Mouse (Mus musculus) heart, postnatal 14 days (tissue): ENCODE results near the gene Slc7a4. TPM values are rescaled to one million over a fixed set of nuclear protein-coding genes. Genes with fewer than 3 reads are reported as not detected.
"Not testable (repeated sequence)": the region's sequence is repeated elsewhere in the genome, so short reads cannot be mapped to it uniquely, and the experiment has no call there.

Experiments used
- DNase-seq, 2 experiments: peaks; one replicate each; pipeline ENCODE4 v3.0.0; 2021 to 2022
- intact Hi-C: fragments of 180-260 bp; cut with DNase I; formaldehyde crosslinking; loops from one replicate; pipeline ENCODE4 v1.15.1; 2025
- long read RNA-seq, 2 experiments: library from polyadenylated mRNA; stranded (forward); transcript quantifications; one replicate each; pipeline ENCODE4 v2.0.0; 2021
- total RNA-seq, 2 experiments: library from RNA; stranded (reverse); gene quantifications; 2 replicates each; pipeline ENCODE4 v1.2.3; 2021

The Slc7a4 gene
- 1 to 10 TPM; 1.6 to 1.8 TPM for total RNA-seq
- long read RNA-seq, experiment 1, partial matches to known transcripts, result 0 of 5 reads
- long read RNA-seq, experiment 1, other reads (novel, unspliced or antisense), result 3 of 5 reads
- long read RNA-seq, experiment 2, partial matches to known transcripts, result 0 of 3 reads
- long read RNA-seq, experiment 2, other reads (novel, unspliced or antisense), result 3 of 3 reads

DNA sequence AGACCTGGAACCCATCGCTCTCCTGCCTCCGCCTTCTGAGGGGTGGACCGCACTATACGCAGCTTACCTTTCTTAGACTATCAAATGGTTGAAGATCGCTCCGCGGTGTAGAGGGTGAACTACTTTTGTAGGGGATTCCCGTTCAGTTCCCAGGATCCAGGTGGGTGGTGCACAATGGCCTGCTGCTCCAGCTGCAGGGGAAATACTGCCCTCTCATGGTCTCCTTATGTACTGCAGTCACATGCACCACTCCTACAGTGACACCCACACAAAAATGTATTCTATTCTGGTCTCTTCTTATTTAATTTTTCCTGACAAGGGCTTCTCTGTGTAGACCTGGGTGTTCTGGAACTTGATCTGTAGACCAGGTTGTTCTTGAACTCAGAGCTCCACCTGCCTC is at the start of gene Slc7a4:
Slc7a4 (minus strand) TSS at position 151 of the 400 bp plus-strand sequence.
- intact Hi-C loops, result no loop called here
- no peak for DNase-seq

DNA sequence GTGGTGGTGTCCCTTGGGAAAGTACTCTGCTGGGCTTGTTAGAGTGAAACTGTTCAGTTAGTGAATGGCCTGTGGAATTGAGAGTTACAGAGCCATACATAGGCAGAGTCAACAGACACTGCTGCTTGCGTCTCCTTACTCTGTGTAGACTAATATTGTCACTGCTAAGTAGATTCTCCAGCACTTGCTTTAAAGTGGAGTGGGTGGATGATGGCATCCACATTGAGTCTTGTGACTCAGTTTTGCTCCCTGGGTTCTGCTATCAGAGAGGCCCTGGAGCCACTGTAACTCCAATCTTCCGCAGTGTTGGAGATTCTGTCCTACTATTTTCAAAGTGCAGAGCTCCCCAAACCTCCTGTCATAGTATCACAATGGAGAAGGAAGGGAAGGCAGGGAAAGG is 49.6 kb upstream of the Slc7a4 start:
- intact Hi-C loops, result no loop called here

DNA sequence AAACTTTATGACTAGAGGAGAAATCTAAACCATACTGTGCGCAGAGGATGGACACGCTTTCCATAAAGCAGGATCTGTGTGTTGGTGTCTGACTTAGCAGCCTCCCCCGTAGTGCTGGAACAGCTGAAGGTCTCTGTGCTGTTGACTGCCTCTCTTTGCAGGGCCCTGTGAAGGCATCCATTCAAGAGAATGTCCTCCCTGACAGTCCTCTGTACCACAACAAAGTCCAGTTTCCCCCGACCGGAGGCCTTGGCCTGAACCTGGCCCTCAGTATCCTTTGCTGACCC is 43.2 kb upstream of the Slc7a4 start:
- intact Hi-C loops, result no loop called here
- no peak for DNase-seq

More for the DNA sequence above, 49.6 kb upstream of the Slc7a4 start:
- DNase-seq, result no peak

DNA sequence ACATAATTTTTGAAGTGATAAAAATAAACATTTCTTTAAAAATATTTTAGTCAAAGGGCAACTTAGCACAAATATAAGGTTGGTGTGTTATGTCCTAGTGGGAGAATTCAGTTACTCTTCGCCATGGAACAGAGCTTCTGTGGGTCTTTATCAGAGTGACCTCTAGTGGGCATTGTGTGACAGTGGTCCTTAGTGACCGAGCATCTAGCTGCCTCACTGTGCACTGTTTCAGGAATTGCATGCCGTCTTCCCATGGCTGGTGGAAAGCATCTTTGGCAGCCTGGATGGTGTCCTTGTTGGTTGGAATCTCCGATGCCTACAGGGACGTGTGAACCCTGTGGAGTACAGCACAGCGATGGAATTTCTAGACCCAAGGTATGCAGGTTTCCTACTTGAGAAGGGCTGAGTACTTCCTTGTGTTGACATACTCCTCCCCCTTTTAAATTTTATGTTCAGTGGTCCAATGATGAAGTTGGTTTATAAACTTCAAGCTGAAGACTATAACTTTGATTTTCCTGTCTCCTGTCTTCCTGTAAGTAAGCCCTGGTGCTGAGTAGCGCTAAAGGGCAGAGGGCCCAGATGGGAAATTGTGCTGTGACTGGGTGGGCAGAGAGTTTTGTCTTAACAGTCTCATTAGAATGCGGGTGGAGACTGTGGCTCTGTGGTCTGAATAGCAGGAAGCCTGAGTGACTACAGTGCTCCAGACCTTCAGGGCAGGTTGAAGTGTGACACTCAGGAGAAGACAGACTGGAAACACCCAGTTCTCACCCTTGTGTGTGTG is 42.7 kb upstream of the Slc7a4 start:
- intact Hi-C loops, result no loop called here
- no peak for DNase-seq

DNA sequence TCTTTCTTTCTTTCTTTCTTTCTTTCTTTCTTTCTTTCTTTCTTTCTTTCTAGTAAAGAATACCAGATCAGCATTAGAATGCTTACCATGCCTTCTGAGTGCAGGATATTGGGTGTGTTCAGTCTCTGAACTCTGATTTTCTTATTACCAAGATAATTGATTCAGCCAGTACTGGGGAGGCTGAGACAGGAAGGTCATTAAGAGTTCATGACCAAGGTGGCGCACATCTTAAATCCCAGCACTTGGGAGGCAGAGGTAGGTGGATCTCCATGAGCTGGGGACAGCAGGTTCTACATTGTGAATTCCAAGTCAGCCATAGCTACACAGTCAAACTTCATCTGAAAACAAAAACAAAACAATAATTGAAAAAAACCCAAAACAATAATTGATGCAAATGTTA is 38.9 kb upstream of the Slc7a4 start:
- no peak for DNase-seq
- intact Hi-C loops, result no loop called here

DNA sequence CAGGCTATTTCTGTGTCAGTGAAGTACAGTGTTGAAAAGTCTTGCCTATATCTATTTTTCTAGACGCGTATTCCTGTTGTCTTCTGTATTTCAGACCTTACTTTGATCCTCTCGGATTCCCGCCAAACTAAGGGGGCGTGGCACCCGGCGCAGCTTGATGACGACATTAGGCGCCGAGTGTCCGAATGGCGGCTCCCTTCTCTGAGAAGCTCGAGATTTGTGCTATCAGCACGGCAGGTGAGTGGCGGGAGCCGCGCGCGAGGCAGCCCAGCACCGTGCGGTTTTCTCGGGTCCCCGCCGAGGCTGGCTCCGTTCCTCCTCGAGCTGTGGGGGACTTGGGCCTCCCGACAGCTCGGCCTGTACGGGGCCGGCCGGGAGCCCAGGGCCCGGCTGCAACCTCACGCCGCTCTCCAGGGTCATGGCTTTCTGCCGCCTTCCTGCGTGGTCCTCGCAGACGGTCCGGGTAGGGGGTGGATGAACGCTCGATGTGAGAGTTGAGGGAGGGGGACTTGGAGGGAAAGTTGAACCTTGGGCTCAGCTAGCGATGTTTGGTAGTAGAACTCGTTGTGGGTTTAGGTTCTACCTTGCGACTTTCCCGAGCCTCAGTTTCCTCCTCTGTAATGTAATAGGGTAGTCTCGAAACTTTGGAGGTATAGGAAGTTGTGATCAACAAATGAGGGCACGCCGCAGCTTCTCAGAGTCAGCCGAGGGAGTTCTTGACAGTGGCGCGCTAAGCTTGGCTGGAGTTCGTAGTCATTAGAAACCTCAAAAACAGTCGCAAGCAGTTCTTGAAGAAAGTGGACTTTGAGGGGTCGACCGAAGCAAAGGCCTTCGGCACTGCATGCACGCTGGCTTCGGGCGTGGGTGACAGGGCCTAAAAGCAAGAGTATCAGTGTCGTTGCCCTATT is 36.4 kb upstream of the Slc7a4 start, which contains the start of gene Smpd4:
Smpd4 (plus strand) TSS at position 157 of the 908 bp plus-strand sequence.
- peak; percentile 89 to 96 for DNase-seq
- intact Hi-C loops, result loop anchor here (5.0 kb wide), 1 partner anchor 217 kb away; no protein-coding TSS in a partner anchor

DNA sequence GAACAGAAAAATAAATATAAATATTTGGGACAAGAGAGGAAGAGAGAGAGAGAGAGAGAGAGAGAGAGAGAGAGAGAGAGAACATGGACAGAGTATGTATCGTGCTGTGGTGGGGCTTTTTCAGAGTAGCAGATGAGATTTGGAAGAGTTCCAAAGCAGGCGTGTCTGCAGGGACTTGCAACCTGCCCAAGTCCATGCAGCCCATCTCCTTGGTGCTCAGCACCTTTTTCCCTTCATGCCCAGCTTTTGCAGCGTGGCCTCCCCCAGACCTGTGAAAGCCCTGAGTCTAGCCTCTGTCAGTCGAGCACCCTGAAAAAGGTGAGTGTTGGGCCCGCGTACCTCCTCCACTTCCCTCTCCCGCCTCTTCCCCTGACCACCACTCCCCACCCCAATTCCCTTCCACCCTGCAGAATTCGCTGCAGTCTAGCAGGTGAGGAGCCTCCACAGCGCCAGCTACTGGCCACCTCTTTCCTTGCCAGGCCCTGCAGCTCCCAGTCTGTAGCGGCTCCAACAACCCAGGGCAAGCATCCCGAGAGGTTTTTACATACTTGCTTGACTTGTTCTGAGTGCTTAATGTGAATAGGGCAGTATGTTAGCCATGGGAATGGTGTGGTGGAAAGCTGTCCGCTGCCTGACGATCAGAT is 35.0 kb upstream of the Slc7a4 start:
- intact Hi-C loops, result loop anchor here (5.0 kb wide), 1 partner anchor 216 kb away; no protein-coding TSS in a partner anchor
- peak; percentile 37 to 49 for DNase-seq

DNA sequence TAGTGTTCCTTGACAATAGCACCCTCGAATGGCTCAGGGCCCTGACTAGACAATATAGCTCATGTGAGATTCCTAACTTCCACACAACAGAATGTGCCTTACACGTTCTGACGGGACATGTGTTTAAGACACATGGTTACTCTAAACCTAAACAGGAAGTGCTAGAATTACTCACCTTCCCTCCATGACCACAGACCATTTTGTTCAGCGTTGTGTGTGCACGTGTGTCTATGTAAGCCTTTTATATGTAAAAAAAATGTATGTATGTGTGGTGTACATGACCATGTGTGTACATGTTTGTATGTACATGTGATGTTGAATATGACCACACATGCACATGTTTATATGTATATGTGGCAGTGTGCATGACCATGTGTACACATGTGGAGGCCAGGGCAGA is 33.2 kb upstream of the Slc7a4 start:
- intact Hi-C loops, result loop anchor here (1.0 to 5.0 kb wide), 2 partner anchors 59 to 214 kb away; no protein-coding TSS in a partner anchor
- DNase-seq, result no peak

- not testable (repeated sequence) for DNase-seq
- intact Hi-C loops, result loop anchor here (5.0 kb wide), 1 partner anchor 212 kb away; no protein-coding TSS in a partner anchor
Measured at GRCm38 (mm10) chr16:17614740-17615139, 31.7 kb upstream of the Slc7a4 start.

DNA sequence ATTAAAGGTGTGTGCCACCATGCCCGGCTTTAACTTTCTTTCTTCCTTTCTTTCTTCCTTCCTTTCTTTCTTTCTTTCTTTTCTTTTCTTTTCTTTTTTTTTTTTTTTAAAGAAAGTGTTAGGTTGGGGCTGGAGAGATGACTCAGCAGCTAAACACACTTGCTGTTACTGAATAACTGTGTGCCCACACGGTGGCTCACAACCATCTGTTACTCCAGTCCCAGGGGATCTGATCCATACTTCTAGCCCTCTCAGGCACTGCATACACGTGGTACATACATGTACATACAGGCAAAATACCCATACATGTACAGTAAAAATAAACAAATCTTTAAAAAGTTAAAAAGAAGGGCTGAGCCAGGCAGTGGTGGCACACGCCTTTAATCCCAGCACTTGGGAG is 28.4 kb upstream of the Slc7a4 start:
- no peak for DNase-seq
- intact Hi-C loops, result no loop called here

DNA sequence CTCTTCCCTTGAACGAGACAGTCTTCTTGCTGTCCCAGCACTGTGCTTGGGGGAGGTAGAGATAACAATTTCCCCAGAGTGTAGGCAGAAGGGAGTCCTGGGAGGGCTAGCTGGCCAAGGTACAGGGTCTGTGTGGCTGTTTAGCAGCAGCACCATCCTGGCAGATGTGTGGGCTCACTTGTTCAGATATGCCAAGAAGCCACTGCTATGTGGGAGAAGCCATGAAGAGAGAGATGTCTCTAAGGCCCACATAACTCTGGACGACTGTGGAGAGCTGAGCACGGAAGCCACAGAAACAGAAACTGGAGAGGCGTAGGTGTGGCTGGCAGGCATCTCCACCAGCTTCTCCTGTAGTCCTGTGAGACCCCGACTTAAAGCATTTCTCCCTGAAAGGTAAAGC is 22.7 kb upstream of the Slc7a4 start:
- intact Hi-C loops, result no loop called here
- no peak for DNase-seq

DNA sequence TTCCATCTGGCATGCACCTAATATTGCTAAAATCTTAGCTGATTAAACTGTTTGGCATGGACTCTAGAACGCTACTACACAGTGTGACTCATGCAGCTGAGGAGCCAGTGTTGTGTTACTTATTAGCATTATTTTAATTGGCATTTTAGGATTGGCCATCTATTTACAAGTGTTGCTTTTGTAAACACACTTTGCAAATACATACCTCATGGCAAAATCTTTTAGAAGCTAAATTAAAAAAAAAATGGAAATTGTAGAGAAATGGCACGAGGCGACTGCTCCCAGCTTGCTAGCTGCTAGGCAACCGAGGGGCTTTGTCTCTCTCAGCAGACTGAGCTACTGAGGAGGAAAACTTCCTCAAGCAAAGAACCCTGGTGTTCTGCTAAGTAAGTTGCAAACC is 21.9 kb upstream of the Slc7a4 start:
- DNase-seq, result no peak
- intact Hi-C loops, result no loop called here

DNA sequence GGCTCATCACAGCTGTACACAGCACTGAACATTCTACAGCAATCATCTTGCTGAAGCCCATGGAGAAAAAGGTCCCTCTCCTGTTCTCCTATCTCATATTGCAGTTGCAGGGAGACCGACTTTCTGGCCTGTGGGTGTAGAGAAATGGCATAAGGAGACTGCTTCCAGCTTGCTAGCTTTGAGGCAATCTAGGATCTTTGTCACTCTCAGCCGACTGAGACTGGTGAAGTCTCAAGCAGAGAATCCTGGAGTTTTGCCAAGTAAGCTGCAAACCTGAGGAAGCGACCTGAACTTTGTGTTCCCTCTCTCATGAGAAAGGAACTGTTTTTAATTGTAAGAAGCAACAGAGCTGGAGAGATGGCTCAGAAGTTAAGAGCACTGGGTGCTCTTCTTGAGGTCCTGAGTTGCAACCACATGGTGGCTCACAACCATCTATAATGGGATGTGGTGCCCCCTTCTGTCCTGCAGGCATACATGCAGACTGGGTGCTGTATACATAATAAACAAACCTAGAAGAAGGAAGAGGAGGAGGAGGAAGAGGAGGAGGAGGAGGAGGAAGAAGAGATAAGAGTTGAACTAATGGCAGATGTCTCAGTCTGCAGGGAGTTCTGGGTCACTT is 18.0 kb upstream of the Slc7a4 start:
- intact Hi-C loops, result no loop called here
- DNase-seq, result no peak

- no peak for DNase-seq
- intact Hi-C loops, result no loop called here
Measured at GRCm38 (mm10) chr16:17590731-17591130, 7.7 kb upstream of the Slc7a4 start.

DNA sequence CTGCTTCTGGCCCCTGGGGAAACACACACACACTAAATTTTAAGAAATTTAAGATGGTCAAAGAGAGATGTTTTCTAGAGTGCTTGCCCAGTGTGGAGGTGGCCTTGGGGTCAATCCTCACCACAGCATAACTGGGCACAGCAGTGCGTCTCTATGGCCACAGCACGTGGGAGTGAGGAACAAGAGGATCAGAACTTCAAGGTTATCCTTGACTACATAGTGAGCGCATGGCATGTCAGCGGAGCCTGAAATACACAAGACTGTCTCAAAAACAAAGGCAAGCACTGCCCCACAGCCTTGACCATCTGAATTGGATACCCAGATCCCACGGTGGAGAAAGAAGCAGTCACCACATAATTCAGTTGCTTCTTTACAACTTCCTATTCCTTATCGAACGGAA is 1.5 kb upstream of the Slc7a4 start:
- no peak for DNase-seq
- intact Hi-C loops, result no loop called here

DNA sequence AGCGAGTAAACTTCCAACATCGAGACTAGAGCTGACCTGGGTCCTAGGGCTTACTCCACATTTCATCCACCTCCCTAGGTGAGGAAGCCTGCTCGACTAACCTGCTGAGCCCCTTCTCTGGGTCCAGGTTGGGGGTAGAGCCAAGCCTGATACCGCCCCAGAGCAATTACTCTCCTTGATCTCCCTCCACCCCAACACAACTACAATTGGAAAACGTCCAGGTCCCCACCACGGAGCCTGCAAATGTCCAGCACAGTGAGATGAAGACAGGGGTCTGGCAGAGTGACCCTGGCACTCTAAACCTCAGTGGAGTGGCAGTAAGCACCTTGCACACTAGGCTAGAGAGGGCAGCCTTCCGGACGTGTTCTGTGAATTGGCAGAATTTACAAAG is 6.2 kb downstream of the Slc7a4 start:
- intact Hi-C loops, result no loop called here
- no peak for DNase-seq

DNA sequence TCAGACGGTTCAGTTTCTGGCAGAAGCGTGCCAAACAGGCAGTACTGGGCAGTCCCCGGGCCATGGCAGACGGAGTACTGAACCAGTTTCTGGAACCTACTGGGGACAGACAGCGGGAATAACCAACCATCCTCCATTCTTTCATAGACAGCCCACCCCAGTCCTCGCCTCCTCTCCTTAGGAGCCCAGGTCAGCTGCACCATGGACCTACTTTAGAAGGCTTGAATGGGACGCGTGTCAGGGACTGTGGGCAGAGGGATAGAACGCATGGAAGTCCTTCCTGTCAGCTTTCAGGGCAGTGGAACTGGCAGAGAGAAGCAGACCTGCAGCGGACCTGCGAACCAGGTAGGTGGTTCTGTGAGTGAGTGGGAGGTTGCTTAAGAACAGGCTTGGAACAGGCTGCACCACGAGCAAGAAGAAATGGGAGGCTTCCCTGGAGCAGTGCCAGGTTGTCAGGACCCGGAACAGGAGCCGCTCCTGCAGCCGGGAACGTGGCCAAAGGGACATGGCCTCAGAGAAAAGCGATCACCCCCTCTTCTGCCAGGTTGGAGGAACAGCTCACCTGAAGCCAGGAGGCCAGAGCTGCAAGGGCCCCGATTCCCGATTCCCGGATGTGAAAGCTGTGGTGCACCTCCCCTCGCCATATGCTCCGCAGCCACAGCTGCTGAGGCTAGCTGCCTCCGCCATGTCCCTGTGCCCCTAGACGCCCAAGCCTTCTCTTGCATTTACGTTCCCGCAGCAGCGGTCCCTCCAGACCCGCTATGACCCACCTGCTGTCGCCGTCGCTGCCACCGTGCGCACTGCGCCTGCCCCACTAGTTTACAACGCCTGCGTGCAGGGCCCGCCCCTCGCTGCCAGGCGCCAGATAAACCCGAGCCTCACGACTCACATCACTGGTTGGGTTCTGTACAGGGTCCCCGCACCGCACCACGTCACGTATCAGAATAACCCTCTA is 6.9 kb downstream of the Slc7a4 start:
- intact Hi-C loops, result no loop called here
- DNase-seq, result peak; percentile 55 to 66

GRCm38 (mm10) chr16:17566186-17566585 is 16.8 kb downstream of the Slc7a4 start:
- no peak for DNase-seq
- intact Hi-C loops, result no loop called here

DNA sequence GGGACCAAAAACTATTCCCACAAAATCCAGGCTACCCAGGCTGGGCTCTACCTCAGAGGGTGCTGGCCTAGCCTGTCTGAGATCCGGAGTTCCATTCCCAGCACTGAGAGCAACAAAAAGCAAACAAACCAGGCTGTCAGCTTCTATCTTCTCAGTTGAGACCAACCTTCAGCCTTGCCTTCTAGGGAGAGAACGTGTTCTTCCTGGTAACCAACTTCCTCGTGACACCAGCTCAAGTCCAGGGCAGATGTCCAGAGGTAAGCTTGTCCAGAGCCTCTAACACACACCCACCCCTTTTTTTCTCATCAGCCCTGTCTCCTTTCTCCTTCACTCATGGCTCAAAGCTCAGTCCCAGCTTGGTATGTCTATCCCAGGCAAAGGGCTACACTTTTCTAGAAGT is 18.2 kb downstream of the Slc7a4 start:
- intact Hi-C loops, result no loop called here
- DNase-seq, result no peak
